Mouse (Mus musculus) neural tube, embryonic 13.5 days (tissue): ENCODE measurements at regions not wholly inside any gene's neighbourhood (a gene's known extent, or its start where the extent isn't known, plus 50 kb on each side); places are given as distances from the start of the nearest gene placed in this dataset.

Experiments used
- ATAC-seq: fragments of 200-750 bp; cut with Nextera tagmentation; 2 replicates; pipeline ENCODE4 v1.8.0; 2017; ENCODE audit warnings: low read depth, mild to moderate bottlenecking, moderate TSS enrichment, moderate library complexity
- H3K27ac ChIP-seq: fragments of 300-500 bp; sonication (generic); replicated peaks from 2 replicates; pipeline ENCODE4 v1.5.1; 2015; ENCODE audit warnings: moderate library complexity, mild to moderate bottlenecking, inconsistent platforms
- H3K27me3 ChIP-seq: fragments of 300-500 bp; sonication (generic); 2 replicates; pipeline ENCODE4 v1.6.1; 2015; ENCODE audit warnings: mild to moderate bottlenecking, inconsistent platforms
- H3K36me3 ChIP-seq: fragments of 300-500 bp; sonication (generic); 2 replicates; pipeline ENCODE4 v1.6.1; 2015; ENCODE audit warnings: mild to moderate bottlenecking, inconsistent platforms
- H3K4me1 ChIP-seq: fragments of 300-500 bp; sonication (generic); replicated peaks from 2 replicates; pipeline ENCODE4 v1.6.1; 2015; ENCODE audit warnings: inconsistent platforms
- H3K4me2 ChIP-seq: fragments of 300-500 bp; sonication (generic); 2 replicates; pipeline ENCODE4 v1.6.1; 2015; ENCODE audit warnings: inconsistent platforms, mild to moderate bottlenecking, moderate library complexity
- H3K4me3 ChIP-seq: fragments of 300-500 bp; sonication (generic); 2 replicates; pipeline ENCODE4 v1.5.1; 2015; ENCODE audit warnings: mild to moderate bottlenecking, inconsistent platforms
- H3K9ac ChIP-seq: fragments of 300-500 bp; sonication (generic); 2 replicates; pipeline ENCODE4 v1.6.1; 2015; ENCODE audit warnings: moderate library complexity, mild to moderate bottlenecking, inconsistent platforms
- H3K9me3 ChIP-seq: fragments of 300-500 bp; sonication (generic); 2 replicates; pipeline ENCODE4 v1.6.1; 2016; ENCODE audit warnings: inconsistent platforms
- WGBS: fragments of 180-500 bp; shearing (Covaris S2); methylation state at CpG from one replicate; pipeline ENCODE4 v1.1.7; 2015; 5-methylcytosine and 5-hydroxymethylcytosine counted together

GRCm38 (mm10) chr5:141091676-141092075, 91.3 kb upstream of the Card11 start:
- Histone ChIP-seq H3K4me3 (no peak overlapping the region), H3K27me3 (no peaks in the 10 kb centered on the region), H3K4me2 (no peak overlapping the region), H3K4me1 (peaks cover 6% of the 10 kb centered on the region), H3K9ac (no peak overlapping the region), H3K27ac (no peak overlapping the region), H3K9me3 (no peaks in the 10 kb centered on the region), H3K36me3 (no peaks in the 10 kb centered on the region)
- WGBS, result 43% methylated on average over 14 of the region's 14 CpGs
- no peak for ATAC-seq

DNA sequence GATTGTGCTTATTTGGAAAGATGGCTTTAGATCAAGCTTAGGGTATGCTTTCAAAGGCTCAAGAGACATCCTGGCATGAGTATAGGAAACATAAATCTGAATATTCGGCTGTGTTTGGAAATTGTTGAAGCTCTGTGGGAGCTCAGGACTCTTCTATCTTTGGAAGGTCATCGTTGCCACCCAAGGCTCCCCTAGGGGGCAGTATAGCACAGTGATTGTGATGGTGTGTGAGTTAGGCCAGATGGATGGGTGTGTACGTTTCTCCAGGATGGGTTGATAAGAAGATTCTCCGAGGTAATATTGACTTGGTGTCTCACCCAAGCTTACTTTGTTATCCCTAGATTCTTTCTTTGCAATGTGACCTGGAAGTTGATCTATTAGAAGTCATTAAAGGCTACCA, 93.3 kb upstream of the Card11 start:
- Histone ChIP-seq H3K9me3 (no peaks in the 10 kb centered on the region), H3K27ac (no peak overlapping the region), H3K4me3 (no peak overlapping the region), H3K9ac (no peak overlapping the region), H3K27me3 (no peaks in the 10 kb centered on the region), H3K36me3 (no peaks in the 10 kb centered on the region), H3K4me1 (peaks cover 6% of the 10 kb centered on the region), H3K4me2 (no peak overlapping the region)
- WGBS, result 66% methylated on average over 4 of the region's 4 CpGs
- ATAC-seq, result no peak

DNA sequence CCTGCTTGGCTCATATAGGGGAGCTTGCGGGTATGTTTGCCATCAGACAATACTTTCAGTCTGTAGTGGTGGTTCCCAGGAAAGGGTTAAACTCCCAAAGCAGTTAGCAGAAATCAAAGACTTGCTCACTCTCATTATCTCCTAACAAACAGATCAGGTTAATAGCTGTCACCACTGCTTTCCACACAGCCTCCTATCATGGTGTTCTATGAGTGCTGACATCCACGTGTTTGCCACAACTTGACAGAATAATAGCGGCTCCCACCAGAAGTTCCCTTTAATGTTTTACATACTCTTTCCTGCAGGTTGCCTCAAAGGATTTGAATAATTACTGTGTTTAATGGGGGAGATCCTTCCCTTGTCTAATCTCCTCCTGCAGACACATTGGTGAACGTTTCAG, 97.5 kb upstream of the Card11 start:
- WGBS, result 66% methylated on average over 4 of the region's 4 CpGs
- no peak overlapping the region for H3K27ac ChIP-seq
- no peaks in the 10 kb centered on the region for H3K36me3 ChIP-seq
- no peak overlapping the region for H3K4me3 ChIP-seq
- H3K9me3 ChIP-seq, result no peaks in the 10 kb centered on the region
- no peak overlapping the region for H3K4me2 ChIP-seq
- H3K27me3 ChIP-seq, result no peaks in the 10 kb centered on the region
- H3K4me1 ChIP-seq, result no peaks in the 10 kb centered on the region
- no peak overlapping the region for H3K9ac ChIP-seq
- ATAC-seq, result no peak

- WGBS, result 92% methylated on average over 3 of the region's 3 CpGs
- ATAC-seq, result no peak
Measured at GRCm38 (mm10) chr5:141111666-141112065, 111.3 kb upstream of the Card11 start.

GRCm38 (mm10) chr5:141115273-141115904, 115.0 kb upstream of the Card11 start:
- ATAC-seq, result no peak
- Histone ChIP-seq H3K27me3 (no peaks in the 10 kb centered on the region), H3K27ac (no peak overlapping the region), H3K4me2 (no peak overlapping the region), H3K9ac (no peak overlapping the region), H3K36me3 (no peaks in the 10 kb centered on the region), H3K9me3 (no peaks in the 10 kb centered on the region), H3K4me3 (no peak overlapping the region), H3K4me1 (peaks cover 1% of the 10 kb centered on the region; the same call in 1 of the 2 replicates)
- WGBS, result 82% methylated on average over 4 of the region's 4 CpGs

More at GRCm38 (mm10) chr5:141111666-141112065, 111.3 kb upstream of the Card11 start:
- H3K4me2 ChIP-seq, result no peak overlapping the region
- H3K27ac ChIP-seq, result no peak overlapping the region
- peaks cover 18% of the 10 kb centered on the region for H3K4me1 ChIP-seq
- no peak overlapping the region for H3K4me3 ChIP-seq
- no peak overlapping the region for H3K9ac ChIP-seq
- H3K36me3 ChIP-seq, result no peaks in the 10 kb centered on the region
- no peaks in the 10 kb centered on the region for H3K27me3 ChIP-seq
- H3K9me3 ChIP-seq, result no peaks in the 10 kb centered on the region

- ATAC-seq, result no peak
- Histone ChIP-seq H3K9me3 (no peaks in the 10 kb centered on the region), H3K27me3 (no peaks in the 10 kb centered on the region), H3K4me3 (no peak overlapping the region), H3K27ac (no peak overlapping the region), H3K9ac (no peak overlapping the region), H3K36me3 (no peaks in the 10 kb centered on the region), H3K4me1 (no peaks in the 10 kb centered on the region), H3K4me2 (no peak overlapping the region)
- 79% methylated on average over 8 of the region's 8 CpGs for WGBS
Measured at GRCm38 (mm10) chr5:141115963-141116362, 115.6 kb upstream of the Card11 start.

DNA sequence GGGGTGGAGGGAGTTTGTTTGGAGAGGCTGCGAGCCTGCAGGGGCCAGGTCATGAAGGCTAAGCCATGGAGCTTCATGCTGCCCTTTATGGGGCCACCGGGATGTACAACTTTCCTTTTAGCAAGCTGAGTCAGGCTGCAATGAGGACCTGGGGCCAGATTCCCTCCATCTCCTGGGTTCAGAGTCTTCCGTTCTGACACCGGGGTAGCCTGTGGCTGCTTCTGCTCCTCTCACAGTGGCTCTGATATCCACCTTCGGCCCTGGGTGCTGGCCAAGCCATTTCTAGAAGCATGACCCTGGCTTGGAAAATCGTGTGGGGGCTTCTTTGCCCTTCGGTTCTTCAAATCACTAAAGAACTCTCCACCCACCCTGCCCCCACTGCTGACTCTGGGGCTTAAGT, 115.4 kb upstream of the Sdk1 start:
- H3K9ac ChIP-seq, result no peak overlapping the region
- H3K4me2 ChIP-seq, result no peak overlapping the region
- 88% methylated on average over 7 of the region's 7 CpGs for WGBS
- no peaks in the 10 kb centered on the region for H3K9me3 ChIP-seq
- H3K4me1 ChIP-seq, result no peaks in the 10 kb centered on the region
- no peak overlapping the region for H3K27ac ChIP-seq
- no peaks in the 10 kb centered on the region for H3K27me3 ChIP-seq
- H3K36me3 ChIP-seq, result no peaks in the 10 kb centered on the region
- ATAC-seq, result no peak
- no peak overlapping the region for H3K4me3 ChIP-seq

GRCm38 (mm10) chr5:141126536-141126935, 114.8 kb upstream of the Sdk1 start:
- H3K4me1 ChIP-seq, result no peaks in the 10 kb centered on the region
- WGBS, result 92% methylated on average over 7 of the region's 7 CpGs
- ATAC-seq, result no peak
- no peaks in the 10 kb centered on the region for H3K36me3 ChIP-seq
- no peaks in the 10 kb centered on the region for H3K9me3 ChIP-seq
- no peak overlapping the region for H3K4me3 ChIP-seq
- no peak overlapping the region for H3K4me2 ChIP-seq
- H3K27ac ChIP-seq, result no peak overlapping the region
- H3K9ac ChIP-seq, result no peak overlapping the region
- H3K27me3 ChIP-seq, result no peaks in the 10 kb centered on the region

DNA sequence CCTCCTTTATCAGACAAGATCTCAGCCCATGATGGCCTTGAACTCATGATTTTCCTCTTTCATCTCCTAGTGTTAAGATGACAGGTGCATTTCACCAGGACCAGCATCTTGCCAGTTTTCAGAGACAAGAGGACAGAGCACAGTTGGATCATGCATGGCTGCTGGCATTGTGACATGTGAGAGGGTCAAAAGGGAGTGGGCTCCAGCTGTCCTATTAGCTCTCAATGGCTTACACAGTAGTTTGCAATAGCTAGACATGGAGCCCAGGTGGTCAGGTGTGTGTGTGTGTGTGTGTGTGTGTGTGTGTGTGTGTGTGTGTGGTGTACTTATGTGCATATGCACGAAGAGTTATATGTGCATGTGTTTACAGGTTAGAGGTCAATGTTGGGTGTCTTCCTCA, 110.3 kb upstream of the Sdk1 start:
- no peaks in the 10 kb centered on the region for H3K36me3 ChIP-seq
- no peak overlapping the region for H3K27ac ChIP-seq
- WGBS, result 64% methylated on average over 1 of the region's 1 CpGs
- no peak overlapping the region for H3K9ac ChIP-seq
- no peak for ATAC-seq
- H3K4me3 ChIP-seq, result no peak overlapping the region
- H3K4me2 ChIP-seq, result no peak overlapping the region
- H3K27me3 ChIP-seq, result no peaks in the 10 kb centered on the region
- no peaks in the 10 kb centered on the region for H3K9me3 ChIP-seq
- H3K4me1 ChIP-seq, result no peaks in the 10 kb centered on the region

GRCm38 (mm10) chr5:141131906-141132305, 109.4 kb upstream of the Sdk1 start:
- H3K4me1 ChIP-seq, result no peaks in the 10 kb centered on the region
- no peaks in the 10 kb centered on the region for H3K36me3 ChIP-seq
- no peak overlapping the region for H3K4me2 ChIP-seq
- no peak overlapping the region for H3K4me3 ChIP-seq
- no peak overlapping the region for H3K27ac ChIP-seq
- H3K9me3 ChIP-seq, result no peaks in the 10 kb centered on the region
- no peaks in the 10 kb centered on the region for H3K27me3 ChIP-seq
- WGBS, result 78% methylated on average over 9 of the region's 9 CpGs
- ATAC-seq, result no peak
- no peak overlapping the region for H3K9ac ChIP-seq

GRCm38 (mm10) chr5:141136239-141136638, 105.1 kb upstream of the Sdk1 start:
- WGBS, result 56% methylated on average over 4 of the region's 4 CpGs
- Histone ChIP-seq H3K9ac (no peak overlapping the region), H3K9me3 (no peaks in the 10 kb centered on the region), H3K27ac (no peak overlapping the region), H3K4me2 (no peak overlapping the region), H3K4me1 (peaks cover 18% of the 10 kb centered on the region), H3K4me3 (no peak overlapping the region), H3K36me3 (no peaks in the 10 kb centered on the region), H3K27me3 (no peaks in the 10 kb centered on the region)
- ATAC-seq, result no peak

- no peaks in the 10 kb centered on the region for H3K36me3 ChIP-seq
- no peaks in the 10 kb centered on the region for H3K27me3 ChIP-seq
- H3K4me3 ChIP-seq, result no peak overlapping the region
- no peak overlapping the region for H3K4me2 ChIP-seq
- no peak overlapping the region for H3K9ac ChIP-seq
- peaks cover 18% of the 10 kb centered on the region for H3K4me1 ChIP-seq
- H3K27ac ChIP-seq, result no peak overlapping the region
- no peak for ATAC-seq
- 79% methylated on average over 3 of the region's 3 CpGs for WGBS
- H3K9me3 ChIP-seq, result no peaks in the 10 kb centered on the region
Measured at GRCm38 (mm10) chr5:141137716-141138115, 103.6 kb upstream of the Sdk1 start.

DNA sequence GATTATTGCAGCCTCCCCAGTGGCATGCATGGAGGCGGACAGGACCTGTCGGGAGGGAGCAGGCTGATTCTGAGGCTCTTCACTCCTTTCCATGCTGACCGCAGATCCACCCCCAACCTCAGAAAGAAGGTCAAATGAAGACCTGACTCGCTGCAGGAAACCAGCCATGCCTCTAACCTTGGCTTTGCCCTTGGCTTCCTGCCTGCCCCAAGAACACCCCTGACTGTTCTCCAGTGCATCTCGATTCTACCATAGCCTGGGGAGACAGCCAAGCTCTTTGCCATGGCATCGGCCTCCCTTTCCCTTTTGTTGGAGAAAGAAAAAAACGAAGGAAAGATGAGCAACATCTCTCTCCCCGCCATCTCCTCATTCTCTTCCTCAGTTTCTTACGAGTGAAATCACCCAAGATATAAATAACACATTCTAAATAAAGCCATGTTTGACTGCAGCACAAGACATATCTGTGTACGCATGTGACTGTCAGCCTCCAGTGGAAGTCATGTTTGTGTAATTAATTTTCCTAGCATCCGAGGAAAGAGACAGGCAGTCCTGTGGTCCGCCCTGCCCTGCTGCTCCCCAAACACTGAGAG, 102.4 kb upstream of the Sdk1 start:
- 42% methylated on average over 12 of the region's 12 CpGs for WGBS
- Histone ChIP-seq H3K4me1 (peaks cover 18% of the 10 kb centered on the region), H3K27me3 (no peaks in the 10 kb centered on the region), H3K27ac (peak overlapping the region; percentile 64), H3K9me3 (no peaks in the 10 kb centered on the region), H3K4me3 (no peak overlapping the region), H3K36me3 (no peaks in the 10 kb centered on the region), H3K4me2 (peak overlapping the region; percentile 38), H3K9ac (no peak overlapping the region)
- 0 out of 2 replicates have a peak, but pooled peaks have one; percentile 15 for ATAC-seq
